Mouse (Mus musculus): ENCODE data around the gene Orm3. TPM values are rescaled to one million over a fixed set of nuclear protein-coding genes. Genes with fewer than 3 reads are reported as not detected.
A peak's percentile ranks its signal among the peaks of the same experiment; 100 is the strongest.

Orm3 gene
- polyA plus RNA-seq, 1 experiment, result not detected

- peak; percentile 59 for DNase-seq (ENCODE audit: low read depth)
- TF ChIP-seq CTCF (IDR thresholded peaks at IDR 0.05; ENCODE audit: borderline replicate concordance, extremely low read depth, insufficient read depth, insufficient read length) (peak; percentile 60; the same call in 1 of the 2 replicates), POLR2A (IDR thresholded peaks at IDR 0.05; ENCODE audit: borderline replicate concordance, extremely low read depth, insufficient read depth, insufficient read length, poor library complexity, severe bottlenecking) (no peak)
Observed at GRCm38 (mm10) chr4:63371890-63372289, 15.9 kb downstream of the Orm3 start.

GRCm38 (mm10) chr4:63373404-63373803 lies 17.4 kb downstream of the Orm3 start:
- TF ChIP-seq POLR2A (IDR thresholded peaks at IDR 0.05; ENCODE audit: borderline replicate concordance, extremely low read depth, insufficient read depth, insufficient read length, poor library complexity, severe bottlenecking) (no peak), CTCF (IDR thresholded peaks at IDR 0.05; ENCODE audit: borderline replicate concordance, extremely low read depth, insufficient read depth, insufficient read length) (no peak)
- DNase-seq (ENCODE audit: low read depth), result no peak

DNA sequence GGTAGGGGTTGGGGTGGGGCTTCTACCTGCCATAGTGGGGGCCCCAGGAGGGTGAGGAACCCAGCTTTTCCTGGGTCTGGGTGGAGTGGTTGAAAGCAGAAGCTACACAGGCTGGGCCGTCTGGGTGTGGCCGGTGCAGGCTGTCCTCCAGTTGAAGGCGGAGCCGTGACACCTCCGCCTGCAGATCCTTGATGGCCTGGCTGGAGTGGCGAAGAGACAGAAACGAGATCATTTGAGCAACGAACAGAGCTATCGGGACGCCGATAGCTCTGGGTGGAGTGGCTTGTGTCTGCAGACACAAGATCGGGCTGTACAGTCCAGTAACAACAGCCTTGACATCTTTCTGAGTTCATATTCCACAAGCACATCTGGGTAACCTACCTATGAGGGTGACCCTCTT lies 18.4 kb downstream of the Orm3 start:
- no peak for DNase-seq (ENCODE audit: low read depth)
- TF ChIP-seq CTCF (IDR thresholded peaks at IDR 0.05; ENCODE audit: borderline replicate concordance, extremely low read depth, insufficient read depth, insufficient read length), result no peak
- no peak for TF ChIP-seq POLR2A (IDR thresholded peaks at IDR 0.05; ENCODE audit: borderline replicate concordance, extremely low read depth, insufficient read depth, insufficient read length, poor library complexity, severe bottlenecking)

DNA sequence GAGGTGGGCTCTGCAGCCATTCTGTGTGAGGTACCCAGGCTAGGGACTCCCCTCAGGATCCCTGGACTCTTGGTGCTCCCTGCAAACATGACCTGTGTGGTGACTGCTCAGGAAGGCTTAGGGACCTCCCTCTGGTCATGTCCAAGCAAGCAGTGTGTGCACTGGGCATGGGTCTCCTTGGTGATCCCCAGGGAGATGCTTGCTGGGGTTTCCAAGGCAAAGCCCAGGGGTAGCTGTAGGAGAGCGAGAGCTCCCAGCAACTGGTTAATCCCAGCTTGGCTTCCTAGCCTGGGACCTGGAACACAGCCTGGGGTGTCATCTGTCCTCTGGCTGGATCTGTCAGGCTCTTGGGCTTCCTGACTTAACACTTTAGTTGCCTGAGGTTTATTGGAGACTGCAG lies 19.4 kb downstream of the Orm3 start:
- no peak for TF ChIP-seq POLR2A (IDR thresholded peaks at IDR 0.05; ENCODE audit: borderline replicate concordance, extremely low read depth, insufficient read depth, insufficient read length, poor library complexity, severe bottlenecking)
- TF ChIP-seq CTCF (IDR thresholded peaks at IDR 0.05; ENCODE audit: borderline replicate concordance, extremely low read depth, insufficient read depth, insufficient read length), result no peak

GRCm38 (mm10) chr4:63377483-63377882 lies 21.5 kb downstream of the Orm3 start:
- DNase-seq (ENCODE audit: low read depth), result no peak
- TF ChIP-seq POLR2A (IDR thresholded peaks at IDR 0.05; ENCODE audit: borderline replicate concordance, extremely low read depth, insufficient read depth, insufficient read length, poor library complexity, severe bottlenecking) (no peak), CTCF (IDR thresholded peaks at IDR 0.05; ENCODE audit: borderline replicate concordance, extremely low read depth, insufficient read depth, insufficient read length) (peak; percentile 46; the same call in 1 of the 2 replicates)

More for the DNA sequence above, 19.4 kb downstream of the Orm3 start:
- DNase-seq (ENCODE audit: low read depth), result peak; percentile 69

- no peak for DNase-seq (ENCODE audit: low read depth)
- TF ChIP-seq POLR2A (IDR thresholded peaks at IDR 0.05; ENCODE audit: borderline replicate concordance, extremely low read depth, insufficient read depth, insufficient read length, poor library complexity, severe bottlenecking) (no peak), CTCF (IDR thresholded peaks at IDR 0.05; ENCODE audit: borderline replicate concordance, extremely low read depth, insufficient read depth, insufficient read length) (no peak)
Observed at GRCm38 (mm10) chr4:63382676-63383369, 26.9 kb downstream of the Orm3 start.

DNA sequence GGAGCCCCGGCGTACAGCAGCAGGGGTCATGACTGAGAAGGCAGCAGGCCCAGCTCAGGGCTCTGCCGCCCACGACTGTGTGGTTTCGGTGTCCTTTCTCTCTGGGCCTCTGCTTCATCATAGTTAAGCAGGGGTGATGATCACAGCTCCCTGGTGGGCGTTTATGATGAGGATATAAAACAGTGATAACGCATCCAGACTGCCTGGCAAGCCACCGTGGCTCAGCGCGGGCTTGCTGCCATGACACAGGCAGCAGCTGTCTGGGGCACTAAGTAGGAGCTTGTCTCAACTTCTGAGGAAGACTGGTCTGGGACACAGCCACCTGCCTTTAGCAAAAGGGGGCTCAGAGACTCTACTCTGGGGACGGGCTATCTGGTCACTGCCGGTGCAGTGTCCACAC lies 27.5 kb downstream of the Orm3 start:
- DNase-seq (ENCODE audit: low read depth), result peak; percentile 51
- no peak for TF ChIP-seq POLR2A (IDR thresholded peaks at IDR 0.05; ENCODE audit: borderline replicate concordance, extremely low read depth, insufficient read depth, insufficient read length, poor library complexity, severe bottlenecking)
- no peak for TF ChIP-seq CTCF (IDR thresholded peaks at IDR 0.05; ENCODE audit: borderline replicate concordance, extremely low read depth, insufficient read depth, insufficient read length)

GRCm38 (mm10) chr4:63384262-63384661 lies 28.3 kb downstream of the Orm3 start:
- no peak for DNase-seq (ENCODE audit: low read depth)
- TF ChIP-seq POLR2A (IDR thresholded peaks at IDR 0.05; ENCODE audit: borderline replicate concordance, extremely low read depth, insufficient read depth, insufficient read length, poor library complexity, severe bottlenecking) (no peak), CTCF (IDR thresholded peaks at IDR 0.05; ENCODE audit: borderline replicate concordance, extremely low read depth, insufficient read depth, insufficient read length) (no peak)

- DNase-seq (ENCODE audit: low read depth), result no peak
- no peak for TF ChIP-seq CTCF (IDR thresholded peaks at IDR 0.05; ENCODE audit: borderline replicate concordance, extremely low read depth, insufficient read depth, insufficient read length)
- no peak for TF ChIP-seq POLR2A (IDR thresholded peaks at IDR 0.05; ENCODE audit: borderline replicate concordance, extremely low read depth, insufficient read depth, insufficient read length, poor library complexity, severe bottlenecking)
Observed at GRCm38 (mm10) chr4:63385253-63385652, 29.3 kb downstream of the Orm3 start.

DNA sequence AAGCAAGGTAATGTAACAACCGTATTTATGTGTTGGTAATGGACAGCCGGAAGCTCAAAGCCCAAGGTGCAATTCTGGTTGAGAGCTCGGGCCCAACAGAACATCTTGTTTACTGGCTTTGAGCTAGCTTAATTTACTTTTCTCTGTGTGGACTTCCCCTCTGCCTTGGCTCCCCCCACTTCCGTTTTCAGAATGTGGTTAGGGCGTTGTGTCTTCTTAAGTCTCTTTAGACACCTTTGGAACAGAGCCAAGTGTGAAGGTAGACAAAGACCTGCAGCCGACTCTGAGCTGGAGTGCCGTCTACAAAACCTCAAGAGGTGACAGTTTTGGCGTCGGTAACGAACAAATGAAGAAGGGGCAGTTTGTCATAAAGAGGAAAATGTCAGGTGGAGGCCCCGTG lies 29.8 kb downstream of the Orm3 start:
- TF ChIP-seq POLR2A (IDR thresholded peaks at IDR 0.05; ENCODE audit: borderline replicate concordance, extremely low read depth, insufficient read depth, insufficient read length, poor library complexity, severe bottlenecking) (no peak), CTCF (IDR thresholded peaks at IDR 0.05; ENCODE audit: borderline replicate concordance, extremely low read depth, insufficient read depth, insufficient read length) (no peak)
- DNase-seq (ENCODE audit: low read depth), result no peak

GRCm38 (mm10) chr4:63388029-63388428 lies 32.1 kb downstream of the Orm3 start:
- peak; percentile 64 for DNase-seq (ENCODE audit: low read depth)
- no peak for TF ChIP-seq POLR2A (IDR thresholded peaks at IDR 0.05; ENCODE audit: borderline replicate concordance, extremely low read depth, insufficient read depth, insufficient read length, poor library complexity, severe bottlenecking)
- no peak for TF ChIP-seq CTCF (IDR thresholded peaks at IDR 0.05; ENCODE audit: borderline replicate concordance, extremely low read depth, insufficient read depth, insufficient read length)

Data from brain, embryonic 14.5 days (tissue).